Mouse (Mus musculus) midbrain, postnatal 0 days (tissue): ENCODE measurements around the gene Bmp8a. TPM values are rescaled to one million over a fixed set of nuclear protein-coding genes. Genes with fewer than 3 reads are reported as not detected.
"Not testable (repeated sequence)": the region's sequence is repeated elsewhere in the genome, so short reads cannot be mapped to it uniquely, and the experiment has no call there.

Experiments
- ATAC-seq: fragments of 200-750 bp; cut with Nextera tagmentation; 2 replicates; pipeline ENCODE4 v1.8.0; 2017; ENCODE audit warnings: moderate number of reproducible peaks, mild to moderate bottlenecking, moderate TSS enrichment, moderate library complexity; ENCODE audit not compliant: low FRiP score
- DNase-seq: peaks from one replicate; pipeline ENCODE4 v3.0.0-alpha.2; 2015; ENCODE audit warnings: low spot score
- H3K27ac ChIP-seq: fragments of 300-500 bp; sonication (generic); 2 replicates; pipeline ENCODE4 v1.5.1; 2014; ENCODE audit warnings: low read depth, mild to moderate bottlenecking, low read length, mixed read lengths
- H3K27me3 ChIP-seq: fragments of 300-500 bp; sonication (generic); 2 replicates; pipeline ENCODE4 v1.6.1; 2014; ENCODE audit warnings: low read length, control low read depth, mixed read lengths; ENCODE audit not compliant: insufficient read depth
- H3K36me3 ChIP-seq: fragments of 300-500 bp; sonication (generic); 2 replicates; pipeline ENCODE4 v1.6.1; 2014; ENCODE audit warnings: low read length, control low read depth, mixed read lengths; ENCODE audit not compliant: insufficient read depth
- H3K4me1 ChIP-seq: fragments of 300-500 bp; sonication (generic); 2 replicates; pipeline ENCODE4 v1.6.1; 2014; ENCODE audit warnings: mild to moderate bottlenecking, control low read depth, antibody characterized with exemption, low read length, mixed read lengths; ENCODE audit not compliant: insufficient read depth
- H3K4me2 ChIP-seq: fragments of 300-500 bp; sonication (generic); 2 replicates; pipeline ENCODE4 v1.6.1; 2014; ENCODE audit warnings: low read depth, mild to moderate bottlenecking, low read length, mixed read lengths; ENCODE audit not compliant: poor library complexity, severe bottlenecking
- H3K4me3 ChIP-seq: fragments of 300-500 bp; sonication (generic); 2 replicates; pipeline ENCODE4 v1.5.1; 2014; ENCODE audit warnings: low read depth, mild to moderate bottlenecking, low read length, moderate library complexity
- H3K9ac ChIP-seq: fragments of 300-500 bp; sonication (generic); replicated peaks from 2 replicates; pipeline ENCODE4 v1.6.1; 2014; ENCODE audit warnings: mild to moderate bottlenecking, low read length, moderate library complexity, mixed read lengths; ENCODE audit not compliant: poor library complexity, severe bottlenecking
- H3K9me3 ChIP-seq: fragments of 300-500 bp; sonication (generic); 2 replicates; pipeline ENCODE4 v1.6.1; 2016; ENCODE audit warnings: low read length, control low read depth
- CTCF ChIP-seq: IDR thresholded peaks from 2 replicates; pipeline ENCODE4 v1.5.1; 2016; ENCODE audit warnings: antibody characterized with exemption, mild to moderate bottlenecking
- WGBS: fragments of 180-500 bp; shearing (Covaris S2); extraction: QIAGEN DNeasy Blood & Tissue Kit; methylation state at CpG from one replicate; pipeline ENCODE4 v1.1.7; 2014; 5-methylcytosine and 5-hydroxymethylcytosine counted together
- polyA plus RNA-seq: library from polyadenylated mRNA; unstranded; fragments of >200 nt; fragmentation: Nextera tagmentation; extraction: Ambion mirVana; gene quantifications from 2 replicates; pipeline ENCODE4 v1.2.1, GENCODE M21; 2015
- total RNA-seq: library from RNA; depleted of rRNA; stranded (reverse); fragments of >200 nt; gene quantifications from 2 replicates; pipeline ENCODE4 v1.2.3, GENCODE M21; 2014

Gene Bmp8a
- total and polyA plus RNA-seq, 2 experiments from 2014 or later, result 0.44 to 0.58 TPM

DNA sequence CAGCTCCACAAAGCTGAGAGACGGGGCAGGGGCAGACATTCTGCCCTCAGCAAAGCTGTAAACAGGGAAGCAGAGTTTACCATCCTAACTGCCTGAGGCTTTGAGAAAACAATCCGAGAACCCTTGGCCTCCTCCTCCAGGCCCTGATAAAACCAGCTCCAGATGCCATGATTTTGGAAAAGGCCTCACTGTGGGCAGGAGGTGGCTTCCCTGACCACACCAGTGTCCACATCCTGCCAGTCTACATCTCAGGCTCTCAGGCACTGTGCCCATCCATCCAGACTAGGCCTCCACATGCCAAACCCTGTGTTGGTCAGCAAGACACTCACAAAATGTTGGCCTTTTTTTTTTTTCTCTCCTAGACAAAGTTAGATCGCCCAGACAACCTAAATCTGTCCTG, 8.9 kb downstream of the Bmp8a start:
- H3K9ac ChIP-seq, result no peak overlapping the region
- no peaks in the 10 kb centered on the region for H3K4me1 ChIP-seq
- WGBS, result 83% methylated on average over 3 of the region's 3 CpGs
- H3K4me3 ChIP-seq, result no peak overlapping the region
- H3K9me3 ChIP-seq, result no peaks in the 10 kb centered on the region
- ATAC-seq (no peak), DNase-seq (no peak)
- no peaks in the 10 kb centered on the region for H3K36me3 ChIP-seq
- no peak overlapping the region for H3K27ac ChIP-seq
- no peak overlapping the region for H3K4me2 ChIP-seq
- TF ChIP-seq CTCF, result no peak
- H3K27me3 ChIP-seq, result no peaks in the 10 kb centered on the region

DNA sequence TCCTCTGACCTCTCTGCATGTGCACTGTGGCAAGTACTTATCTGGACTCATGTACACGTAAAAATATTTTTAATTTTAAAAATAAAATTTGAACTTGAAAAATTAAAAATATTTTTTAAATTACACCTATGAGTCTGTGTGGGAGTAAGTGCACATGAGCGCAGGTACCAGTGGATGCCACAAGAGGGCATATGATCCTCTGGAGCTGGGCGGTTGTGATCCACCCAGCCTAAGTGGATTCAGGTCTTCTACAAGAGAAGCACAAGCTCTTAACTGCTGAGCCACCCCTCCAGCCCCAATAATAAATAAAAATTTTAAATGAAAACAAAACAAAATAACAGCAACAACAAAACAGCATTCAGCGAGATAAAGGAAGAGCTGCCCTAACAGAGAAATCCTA, 9.9 kb downstream of the Bmp8a start:
- H3K27ac ChIP-seq, result no peak overlapping the region
- ATAC-seq, result no peak
- no peaks in the 10 kb centered on the region for H3K27me3 ChIP-seq
- no peak overlapping the region for H3K9ac ChIP-seq
- 97% methylated on average over 4 of the region's 4 CpGs for WGBS
- H3K4me3 ChIP-seq, result no peak overlapping the region
- no peak for DNase-seq
- H3K4me1 ChIP-seq, result no peaks in the 10 kb centered on the region
- no peaks in the 10 kb centered on the region for H3K9me3 ChIP-seq
- TF ChIP-seq CTCF, result no peak
- H3K4me2 ChIP-seq, result no peak overlapping the region
- no peaks in the 10 kb centered on the region for H3K36me3 ChIP-seq

DNA sequence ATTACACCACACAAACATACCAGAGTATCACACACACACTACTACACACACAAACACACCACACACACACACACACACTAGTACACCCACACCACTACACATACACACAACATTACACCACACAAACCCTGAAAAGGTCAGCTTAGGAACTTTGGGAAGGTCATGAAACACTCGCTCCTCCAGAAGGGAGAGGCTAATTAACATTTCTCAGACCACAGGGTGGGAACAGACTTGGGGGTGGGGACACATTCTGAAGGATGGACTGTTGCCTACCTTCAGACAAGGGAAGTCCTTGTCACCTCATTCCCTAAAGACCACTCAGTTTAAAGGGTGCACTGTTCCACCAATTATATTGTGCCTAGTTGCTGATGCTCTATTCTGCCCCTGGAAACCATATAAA, 11.1 kb downstream of the Bmp8a start:
- not testable (repeated sequence) for DNase-seq, H3K36me3 ChIP-seq, H3K9ac ChIP-seq, ATAC-seq, H3K4me3 ChIP-seq, H3K4me2 ChIP-seq, H3K4me1 ChIP-seq, H3K27ac ChIP-seq, H3K9me3 ChIP-seq, H3K27me3 ChIP-seq
- WGBS, result 65% methylated on average over 1 of the region's 1 CpGs

DNA sequence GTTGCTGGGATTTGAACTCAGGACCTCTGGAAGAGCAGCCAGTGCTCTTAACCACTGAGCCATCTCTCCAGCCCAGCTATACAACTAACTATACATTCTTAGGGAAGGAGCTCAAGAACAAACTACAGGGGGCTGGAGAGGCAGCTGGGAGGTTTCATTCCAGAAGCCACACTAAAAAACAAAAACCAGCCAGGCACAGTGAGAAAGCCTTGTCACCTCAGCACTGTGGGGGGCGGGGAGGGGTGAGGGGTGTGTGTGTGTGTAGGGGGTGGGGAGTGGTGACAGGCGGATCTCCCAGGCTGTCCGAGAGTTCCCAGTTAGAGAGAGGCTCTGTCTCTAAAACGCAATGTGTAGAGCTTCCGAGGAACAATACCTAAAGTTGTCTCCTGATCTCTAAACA, 11.7 kb downstream of the Bmp8a start:
- H3K9me3 ChIP-seq, result no peaks in the 10 kb centered on the region
- H3K4me2 ChIP-seq, result no peak overlapping the region
- TF ChIP-seq CTCF, result no peak
- ATAC-seq (no peak), DNase-seq (no peak)
- no peaks in the 10 kb centered on the region for H3K27me3 ChIP-seq
- H3K27ac ChIP-seq, result no peak overlapping the region
- no peaks in the 10 kb centered on the region for H3K36me3 ChIP-seq
- H3K9ac ChIP-seq, result no peak overlapping the region
- no peak overlapping the region for H3K4me3 ChIP-seq
- H3K4me1 ChIP-seq, result no peaks in the 10 kb centered on the region
- 73% methylated on average over 5 of the region's 5 CpGs for WGBS

DNA sequence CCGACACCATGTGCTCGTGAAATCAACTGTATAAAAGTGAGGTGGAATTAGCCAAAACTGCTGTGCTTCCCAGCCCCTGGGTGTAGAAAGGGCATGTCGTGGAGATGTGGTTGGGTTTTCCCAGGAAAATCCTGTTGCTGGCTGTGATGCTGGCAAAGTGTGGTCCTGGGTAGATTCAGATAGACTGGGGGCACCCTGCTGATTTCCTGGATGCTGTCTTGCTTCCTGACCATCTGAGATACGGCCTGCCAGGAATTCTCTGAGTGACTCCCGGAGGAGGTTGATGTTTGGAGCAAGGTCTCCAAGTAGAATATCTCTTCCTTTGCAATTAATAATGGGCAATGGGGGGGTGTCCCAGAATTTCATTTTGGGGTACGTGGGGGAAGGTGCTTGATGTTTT, 14.1 kb downstream of the Bmp8a start:
- H3K9ac ChIP-seq, result no peak overlapping the region
- H3K4me2 ChIP-seq, result no peak overlapping the region
- H3K4me1 ChIP-seq, result no peaks in the 10 kb centered on the region
- WGBS, result 67% methylated on average over 6 of the region's 6 CpGs
- no peak overlapping the region for H3K4me3 ChIP-seq
- no peak for ATAC-seq
- H3K27me3 ChIP-seq, result no peaks in the 10 kb centered on the region
- TF ChIP-seq CTCF, result no peak
- H3K9me3 ChIP-seq, result no peaks in the 10 kb centered on the region
- no peak overlapping the region for H3K27ac ChIP-seq
- no peak for DNase-seq
- no peaks in the 10 kb centered on the region for H3K36me3 ChIP-seq

DNA sequence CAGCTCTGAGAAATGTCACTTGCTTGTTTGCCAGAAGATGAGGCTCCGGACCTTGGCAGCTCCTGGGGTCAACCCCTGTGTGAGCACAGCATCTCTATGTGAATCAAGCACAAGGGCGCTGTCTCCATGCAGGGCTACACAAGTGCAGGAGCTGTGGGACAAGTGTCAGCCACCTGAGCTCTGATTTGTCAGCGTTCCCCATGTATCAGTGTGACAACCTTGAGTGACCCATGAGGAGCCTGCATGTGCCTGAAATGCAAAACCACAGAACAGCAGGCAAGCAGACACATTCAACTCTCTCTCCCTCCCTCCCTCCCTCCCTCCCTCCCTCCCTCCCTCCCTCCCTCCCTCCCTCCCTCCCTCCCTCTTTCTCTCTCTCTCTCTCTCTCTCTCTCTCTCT, 15.4 kb downstream of the Bmp8a start:
- no peak overlapping the region for H3K4me3 ChIP-seq
- H3K9ac ChIP-seq, result no peak overlapping the region
- 58% methylated on average over 3 of the region's 3 CpGs for WGBS
- no peak for TF ChIP-seq CTCF
- DNase-seq (no peak), ATAC-seq (no peak)
- no peaks in the 10 kb centered on the region for H3K4me1 ChIP-seq
- H3K9me3 ChIP-seq, result no peaks in the 10 kb centered on the region
- no peak overlapping the region for H3K27ac ChIP-seq
- no peaks in the 10 kb centered on the region for H3K36me3 ChIP-seq
- H3K27me3 ChIP-seq, result no peaks in the 10 kb centered on the region
- H3K4me2 ChIP-seq, result no peak overlapping the region

DNA sequence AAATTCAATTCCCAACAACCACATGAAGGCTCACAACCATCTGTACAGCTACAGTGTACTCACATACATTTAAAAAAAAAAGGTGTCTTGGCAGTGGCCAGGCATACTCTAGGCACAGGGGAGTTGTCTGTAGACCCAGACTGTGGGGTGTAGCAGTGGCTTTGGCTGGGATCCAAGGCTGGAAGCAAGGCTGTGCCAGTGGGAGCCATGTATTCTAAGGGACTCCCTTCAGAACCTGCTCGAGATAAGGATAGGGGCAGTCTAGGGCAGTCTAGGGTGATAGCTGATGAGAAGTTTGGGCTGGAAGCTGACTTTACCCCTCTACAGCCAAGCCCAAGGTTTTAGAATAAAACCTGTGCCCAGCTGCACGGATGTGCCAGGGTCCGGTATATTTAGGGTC, 17.0 kb downstream of the Bmp8a start:
- WGBS, result 78% methylated on average over 3 of the region's 3 CpGs
- Histone ChIP-seq H3K27ac (no peak overlapping the region), H3K4me2 (no peak overlapping the region), H3K27me3 (no peaks in the 10 kb centered on the region), H3K36me3 (no peaks in the 10 kb centered on the region), H3K4me1 (no peaks in the 10 kb centered on the region), H3K4me3 (no peak overlapping the region), H3K9ac (no peak overlapping the region), H3K9me3 (no peaks in the 10 kb centered on the region)
- ATAC-seq (no peak), DNase-seq (no peak)
- TF ChIP-seq CTCF, result no peak
